Mouse (Mus musculus) MEL (cell line): ENCODE measurements around the gene Muc5ac. TPM values are rescaled to one million over a fixed set of nuclear protein-coding genes. Genes with fewer than 3 reads are reported as not detected.

Source experiments
- DNase-seq: peaks from one replicate; pipeline ENCODE4 v3.0.0; 2011; ENCODE audit warnings: low read depth, low spot score
- H3K27ac ChIP-seq: 2 replicates; pipeline ENCODE4 v1.5.1; 2012; ENCODE audit warnings: low read depth, mild to moderate bottlenecking, control low read depth, low read length, moderate library complexity; ENCODE audit not compliant: control insufficient read depth
- H3K27me3 ChIP-seq, 2 experiments: fragments of 150-350 bp in 1 of 2; sonication (generic) in 1 of 2; 2 replicates each; pipeline ENCODE4 v1.6.1; 2012; ENCODE audit warnings: low read length in 2 of 2, mild to moderate bottlenecking in 2 of 2, improper control_type of control experiment in 1 of 2, moderate library complexity in 1 of 2; ENCODE audit not compliant: insufficient read depth in 2 of 2, control insufficient read depth in 1 of 2
- H3K36me3 ChIP-seq, 2 experiments: 2 replicates each; pipeline ENCODE4 v1.6.1; 2012 to 2014; ENCODE audit warnings: low read length in 2 of 2, improper control_type of control experiment in 1 of 2, inconsistent platforms in 1 of 2, mild to moderate bottlenecking in 1 of 2; ENCODE audit not compliant: insufficient read depth in 2 of 2, control insufficient read depth in 1 of 2
- H3K4me1 ChIP-seq, 2 experiments: fragments of 150-350 bp in 1 of 2; sonication (generic) in 1 of 2; 2 replicates each; pipeline ENCODE4 v1.6.1; 2012; ENCODE audit warnings: low read length in 2 of 2, improper control_type of control experiment in 1 of 2, mild to moderate bottlenecking in 1 of 2; ENCODE audit not compliant: insufficient read depth in 2 of 2, control insufficient read depth in 1 of 2
- H3K4me3 ChIP-seq, 2 experiments: fragments of 150-350 bp in 1 of 2; sonication (generic) in 1 of 2; 2 replicates each; pipeline ENCODE4 v1.5.1; 2012; ENCODE audit warnings: low read depth in 2 of 2, low read length in 2 of 2, mild to moderate bottlenecking in 2 of 2, moderate library complexity in 2 of 2, control low read depth in 1 of 2, improper control_type of control experiment in 1 of 2; ENCODE audit not compliant: control insufficient read depth in 1 of 2, insufficient read depth in 1 of 2
- H3K79me2 ChIP-seq: 2 replicates; pipeline ENCODE4 v1.6.1; 2012; ENCODE audit warnings: mild to moderate bottlenecking, low read length, moderate library complexity; ENCODE audit not compliant: control insufficient read depth, poor library complexity, insufficient read depth
- H3K9ac ChIP-seq: 2 replicates; pipeline ENCODE4 v1.6.1; 2012; ENCODE audit warnings: low read depth, mild to moderate bottlenecking, control low read depth, low read length, moderate library complexity; ENCODE audit not compliant: control insufficient read depth, poor library complexity, severe bottlenecking
- H3K9me3 ChIP-seq: fragments of 150-350 bp; sonication (generic); replicated peaks from 2 replicates; pipeline ENCODE4 v1.6.1; 2012; ENCODE audit warnings: mild to moderate bottlenecking, low read length, improper control_type of control experiment, moderate library complexity; ENCODE audit not compliant: insufficient read depth
- CHD1 ChIP-seq: IDR thresholded peaks from 2 replicates; pipeline ENCODE4 v1.6.1; 2012; ENCODE audit warnings: low read depth, mild to moderate bottlenecking, inconsistent platforms, low read length, improper control_type of control experiment
- CTCF ChIP-seq, 3 experiments: IDR thresholded peaks in 2 of 3; conservative IDR thresholded peaks in 1 of 3; 2 replicates each; pipeline ENCODE4 v1.5.1; 2011 to 2012; ENCODE audit warnings: low read length in 3 of 3, low read depth in 2 of 3, mild to moderate bottlenecking in 2 of 3, improper control_type of control experiment in 1 of 3, inconsistent platforms in 1 of 3, mixed read lengths in 1 of 3, moderate library complexity in 1 of 3; ENCODE audit not compliant: control insufficient read depth in 1 of 3, insufficient read depth in 1 of 3, poor library complexity in 1 of 3, severe bottlenecking in 1 of 3
- EP300 ChIP-seq, 2 experiments: IDR thresholded peaks; 2 replicates each; pipeline ENCODE4 v1.6.1; 2011; ENCODE audit warnings: improper control_type of control experiment in 2 of 2, low read length in 2 of 2, low read depth in 1 of 2, mild to moderate bottlenecking in 1 of 2
- GATA1 ChIP-seq: IDR thresholded peaks from 2 replicates; pipeline ENCODE4 v1.6.1; 2011; ENCODE audit warnings: low read depth, low read length, improper control_type of control experiment
- KAT2A ChIP-seq: conservative IDR thresholded peaks from 2 replicates; pipeline ENCODE4 v1.6.1; 2012; ENCODE audit warnings: low read depth, low read length, improper control_type of control experiment, inconsistent platforms
- MAZ ChIP-seq: IDR thresholded peaks from 2 replicates; pipeline ENCODE4 v1.6.1; 2012; ENCODE audit warnings: low read depth, mild to moderate bottlenecking, inconsistent platforms, low read length, improper control_type of control experiment
- MEF2A ChIP-seq: IDR thresholded peaks from 2 replicates; pipeline ENCODE4 v1.6.1; 2014; ENCODE audit warnings: low read depth, mild to moderate bottlenecking, inconsistent platforms, low read length, improper control_type of control experiment; ENCODE audit not compliant: poor library complexity, insufficient replicate concordance, severe bottlenecking; ENCODE audit errors: extremely low read depth
- MXI1 ChIP-seq: IDR thresholded peaks from 2 replicates; pipeline ENCODE4 v1.6.1; 2011; ENCODE audit warnings: mild to moderate bottlenecking, low read depth, low read length, improper control_type of control experiment
- MYC ChIP-seq: IDR thresholded peaks from 2 replicates; pipeline ENCODE4 v1.6.1; 2011; ENCODE audit warnings: low read depth, mild to moderate bottlenecking, low read length, improper control_type of control experiment, moderate library complexity
- NELFE ChIP-seq: IDR thresholded peaks from 2 replicates; pipeline ENCODE4 v1.6.1; 2011; ENCODE audit warnings: low read depth, low read length, improper control_type of control experiment
- NRF1 ChIP-seq: IDR thresholded peaks from 2 replicates; pipeline ENCODE4 v1.6.1; 2014; ENCODE audit warnings: low read depth, mild to moderate bottlenecking, inconsistent platforms, low read length, improper control_type of control experiment, moderate library complexity; ENCODE audit not compliant: poor library complexity, insufficient read depth, severe bottlenecking
- POLR2A ChIP-seq, 2 experiments: IDR thresholded peaks; 2 replicates each; pipeline ENCODE4 v1.6.1; 2011 to 2012; ENCODE audit warnings: low read length in 2 of 2, mild to moderate bottlenecking in 2 of 2, control low read depth in 1 of 2, improper control_type of control experiment in 1 of 2, low read depth in 1 of 2, moderate library complexity in 1 of 2; ENCODE audit not compliant: control insufficient read depth in 1 of 2, insufficient read depth in 1 of 2, poor library complexity in 1 of 2
- RAD21 ChIP-seq: IDR thresholded peaks from 2 replicates; pipeline ENCODE4 v1.6.1; 2011; ENCODE audit warnings: mild to moderate bottlenecking, low read depth, low read length, improper control_type of control experiment
- SIN3A ChIP-seq: IDR thresholded peaks from 2 replicates; pipeline ENCODE4 v1.6.1; 2012; ENCODE audit warnings: low read length, improper control_type of control experiment, inconsistent platforms
- SMC3 ChIP-seq: IDR thresholded peaks from 2 replicates; pipeline ENCODE4 v1.6.1; 2011; ENCODE audit warnings: low read depth, low read length, improper control_type of control experiment
- TAL1 ChIP-seq: IDR thresholded peaks from 2 replicates; pipeline ENCODE4 v1.6.1; 2012; ENCODE audit warnings: mild to moderate bottlenecking, inconsistent platforms, low read length, moderate library complexity, mixed read lengths
- ZC3H11A ChIP-seq: IDR thresholded peaks from 2 replicates; pipeline ENCODE4 v1.6.1; 2012; ENCODE audit warnings: low read depth, mild to moderate bottlenecking, inconsistent platforms, low read length, improper control_type of control experiment
- ZNF384 ChIP-seq: IDR thresholded peaks from 2 replicates; pipeline ENCODE4 v1.6.1; 2012; ENCODE audit warnings: low read depth, mild to moderate bottlenecking, inconsistent platforms, low read length, improper control_type of control experiment
- polyA plus RNA-seq, 2 experiments: library from polyadenylated mRNA; stranded (reverse) in 1 of 2; unstranded in 1 of 2; fragments of >175 nt in 1 of 2; fragments of >200 nt in 1 of 2; gene quantifications; 2 replicates each; pipeline versions ENCODE4 v1.2.1 to v1.2.4; 2012; ENCODE audit warnings: low replicate concordance in 2 of 2, low read depth in 1 of 2; ENCODE audit not compliant: insufficient read length in 2 of 2, insufficient read depth in 1 of 2, missing spikeins in 1 of 2
- total RNA-seq: library from RNA; depleted of rRNA; stranded (reverse); fragments of 300-350 nt; gene quantifications from 2 replicates; pipeline ENCODE4 v1.2.3, GENCODE M21; 2012

The Muc5ac gene
- total and polyA plus RNA-seq, 3 experiments: not detected

DNA sequence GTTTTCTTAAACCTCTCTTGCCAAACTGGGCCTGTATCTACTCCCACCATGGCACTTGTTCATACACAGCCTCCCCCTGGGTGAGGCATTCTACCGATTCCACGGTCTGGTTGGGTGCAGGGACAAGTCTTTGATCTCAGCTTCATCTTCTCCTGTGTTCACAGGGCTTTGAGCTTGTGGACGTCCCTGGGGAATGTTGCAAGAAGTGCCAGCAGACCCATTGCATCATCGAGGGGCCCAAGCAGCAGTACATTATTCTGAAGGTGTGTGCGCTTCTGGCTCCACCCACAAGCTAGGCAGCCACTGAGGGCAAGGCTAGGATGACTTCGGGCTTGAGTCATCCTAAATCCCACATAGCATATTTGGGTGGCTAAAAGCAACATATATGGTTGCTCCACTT is 36.3 kb upstream of the Muc5ac start:
- Histone ChIP-seq H3K79me2 (no peaks in the 10 kb centered on the region), H3K4me1 (no peaks in the 10 kb centered on the region), H3K4me3 (no peak overlapping the region), H3K27ac (no peak overlapping the region), H3K36me3 (no peaks in the 10 kb centered on the region), H3K9ac (no peak overlapping the region), H3K27me3 (peaks cover 0 to 3% of the 10 kb centered on the region in 2 experiments; a peak in 2 of 4 replicates), H3K9me3 (no peaks in the 10 kb centered on the region)
- DNase-seq: no peak
- TF ChIP-seq SIN3A (no peak), ZNF384 (no peak)

DNA sequence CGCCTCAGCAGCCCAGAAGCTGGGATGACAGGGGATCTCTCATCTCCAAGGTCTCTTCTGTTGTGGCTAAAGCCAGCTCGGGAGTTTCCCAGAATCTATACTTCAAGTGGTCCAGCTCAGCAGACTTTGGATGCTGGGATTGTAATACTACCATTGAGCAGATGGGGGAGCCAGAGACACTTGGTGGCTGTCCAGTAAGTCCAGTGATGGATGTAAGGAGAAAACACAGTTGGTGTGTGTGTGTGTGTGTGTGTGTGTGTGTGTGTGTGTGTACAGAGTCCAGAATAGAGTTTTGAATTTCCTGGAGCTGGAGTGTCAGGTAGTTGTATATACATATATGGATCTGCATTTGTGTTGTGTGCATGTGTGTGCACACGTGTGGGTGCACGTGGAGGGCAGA is 32.9 kb upstream of the Muc5ac start:
- H3K4me1 ChIP-seq: peaks cover 0 to 20% of the 10 kb centered on the region in 2 experiments; a peak in 3 of 4 replicates
- H3K27me3 ChIP-seq: peaks cover 0 to 3% of the 10 kb centered on the region in 2 experiments; a peak in 2 of 4 replicates
- no peaks in the 10 kb centered on the region for H3K9me3 ChIP-seq
- no peak overlapping the region for H3K9ac ChIP-seq
- no peak overlapping the region for H3K27ac ChIP-seq
- H3K4me3 ChIP-seq: no peak overlapping the region
- TF ChIP-seq ZC3H11A (peak; percentile 94), CHD1 (no peak), MEF2A (no peak), SIN3A (no peak), MAZ (no peak), CTCF (IDR thresholded peaks at IDR 0.05 in 2 of 3, conservative IDR thresholded peaks at IDR 0.05 in 1 of 3; ENCODE audit: control insufficient read depth in 1 of 3, insufficient read depth in 1 of 3, low read depth in 2 of 3, low read length in 3 of 3, poor library complexity in 1 of 3, severe bottlenecking in 1 of 3) (peak; percentile 78 to 94 (median 86)), NRF1 (no peak), MXI1 (no peak), POLR2A (IDR thresholded peaks at IDR 0.05; ENCODE audit: control insufficient read depth in 1 of 2, insufficient read depth in 1 of 2, low read depth in 1 of 2, low read length in 2 of 2, poor library complexity in 1 of 2) (no peak), NELFE (no peak), SMC3 (peak; percentile 95), RAD21 (peak; percentile 97), MYC (no peak)
- no peaks in the 10 kb centered on the region for H3K79me2 ChIP-seq
- DNase-seq: peak; percentile 75
- peaks cover 0 to 16% of the 10 kb centered on the region in 2 experiments; a peak in 2 of 4 replicates for H3K36me3 ChIP-seq

DNA sequence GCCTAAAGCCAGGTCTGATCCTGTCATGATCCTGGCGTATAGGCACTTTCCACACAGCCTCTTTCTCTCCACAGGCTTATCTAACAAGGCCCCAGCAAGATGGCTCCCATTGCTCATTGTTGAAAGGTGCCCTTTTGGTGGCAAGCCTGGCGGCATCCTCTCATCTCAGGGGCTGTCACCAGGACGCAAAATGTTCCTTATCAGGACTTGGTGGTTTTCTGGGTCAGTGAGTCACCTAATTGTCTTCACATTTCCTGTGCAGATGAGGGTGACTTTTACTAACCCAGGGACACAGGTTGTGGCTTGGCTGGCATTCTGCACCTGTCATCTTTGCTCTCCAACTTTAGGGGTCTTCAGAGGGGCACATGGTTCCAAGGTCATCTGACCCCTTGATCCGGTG is 30.5 kb upstream of the Muc5ac start:
- Histone ChIP-seq H3K4me3 (no peak overlapping the region), H3K27ac (no peak overlapping the region), H3K4me1 (peaks cover 0 to 20% of the 10 kb centered on the region in 2 experiments; a peak in 3 of 4 replicates), H3K79me2 (no peaks in the 10 kb centered on the region), H3K27me3 (no peaks in the 10 kb centered on the region), H3K9ac (no peak overlapping the region), H3K9me3 (no peaks in the 10 kb centered on the region), H3K36me3 (peaks cover 0 to 16% of the 10 kb centered on the region in 2 experiments; a peak in 2 of 4 replicates)
- peak; percentile 39 for DNase-seq
- TF ChIP-seq GATA1: peak; percentile 60
- TF ChIP-seq SMC3: no peak
- 0 out of 4 replicates have a peak, but pooled peaks of 1 of the 2 experiments have one; percentile 13 for TF ChIP-seq EP300 (IDR thresholded peaks at IDR 0.05; ENCODE audit: low read depth in 1 of 2, low read length in 2 of 2)
- TF ChIP-seq KAT2A: no peak
- TF ChIP-seq TAL1: peak; percentile 10; the same call in 1 of the 2 replicates
